ENCODE assay signal across 30 mouse cellular contexts in genomic region chr5:100685631-100686030, GRCm38 (mm10). TPM values are rescaled to one million over a fixed set of nuclear protein-coding genes. Genes with fewer than 3 reads are reported as not detected.
DNase-seq lines count a peak whose midpoint lies in the region; ATAC-seq and TF ChIP-seq lines count a peak whose summit lies in the region.
"Had no signal": no experiment of that assay in that cellular context is flagged by ENCODE, and none has a peak within 500 bp of the region (broad histone marks: within the 10 kb centered on the region; RNA-seq: fewer than 3 reads in every experiment).

No protein-coding gene starts in this region.

- no peak for DNase-seq in forebrain, postnatal 0 days
- DNase-seq in liver, postnatal 0 days: no peak
- no peak for DNase-seq in liver
- no peak for DNase-seq in stomach, postnatal 0 days (ENCODE audit: low spot score)
- DNase-seq in layer of hippocampus, adult 11-12 months (ENCODE audit: low spot score): no peak
- DNase-seq: cerebellum, adult 2 months; cerebellum, postnatal 36 days; embryo, embryonic 11 days; gastrocnemius, adult 2 months; kidney, adult 11 months; left cerebral cortex, postnatal 4 days; lung, adult 2 months; lung, postnatal 4 days; retina, postnatal 1 day; right cerebral cortex, postnatal 25 days; spleen, adult 18-20 months; thymus, postnatal 14 days had no signal

- H3K27me3 ChIP-seq in forebrain, postnatal 0 days (ENCODE audit: insufficient read depth, low read length): no peaks in the 10 kb centered on the region
- no peaks in the 10 kb centered on the region for H3K27me3 ChIP-seq in forebrain, embryonic 12.5 days
- H3K27me3 ChIP-seq in liver, postnatal 0 days (ENCODE audit: insufficient read depth, low read length): no peaks in the 10 kb centered on the region
- no peaks in the 10 kb centered on the region for H3K27me3 ChIP-seq in ES-Bruce4 (ENCODE audit: control insufficient read depth, insufficient read depth, low read length, poor library complexity, severe bottlenecking)
- no peaks in the 10 kb centered on the region for H3K27me3 ChIP-seq in stomach, postnatal 0 days (ENCODE audit: control insufficient read depth, insufficient read depth, low read length)
- H3K27me3 ChIP-seq: embryonic facial prominence, embryonic 13.5 days; forebrain, embryonic 13.5 days; hindbrain, embryonic 15.5 days; kidney, embryonic 15.5 days; limb, embryonic 15.5 days; midbrain, embryonic 15.5 days; neural tube, embryonic 13.5 days had no signal

- no peaks in the 10 kb centered on the region for H3K4me1 ChIP-seq in forebrain, postnatal 0 days (ENCODE audit: insufficient read depth)
- H3K4me1 ChIP-seq in forebrain, embryonic 12.5 days: no peaks in the 10 kb centered on the region
- no peaks in the 10 kb centered on the region for H3K4me1 ChIP-seq in liver, postnatal 0 days (ENCODE audit: insufficient read depth)
- no peaks in the 10 kb centered on the region for H3K4me1 ChIP-seq in ES-Bruce4 (ENCODE audit: control insufficient read depth, insufficient read depth, low read length)
- no peaks in the 10 kb centered on the region for H3K4me1 ChIP-seq in stomach, postnatal 0 days (replicated peaks; ENCODE audit: control insufficient read depth, insufficient read depth)
- H3K4me1 ChIP-seq: embryonic facial prominence, embryonic 13.5 days; forebrain, embryonic 13.5 days; hindbrain, embryonic 15.5 days; kidney, embryonic 15.5 days; limb, embryonic 15.5 days; midbrain, embryonic 15.5 days; neural tube, embryonic 13.5 days had no signal

- H3K4me3 ChIP-seq in forebrain, postnatal 0 days (ENCODE audit: low read depth, low read length): no peak overlapping the region
- H3K4me3 ChIP-seq in forebrain, embryonic 12.5 days (replicated peaks): no peak overlapping the region
- H3K4me3 ChIP-seq in liver, postnatal 0 days (ENCODE audit: low read depth, low read length): no peak overlapping the region
- H3K4me3 ChIP-seq in ES-Bruce4 (ENCODE audit: low read depth, low read length): no peak overlapping the region
- no peak overlapping the region for H3K4me3 ChIP-seq in stomach, postnatal 0 days (ENCODE audit: low read depth, low read length)
- H3K4me3 ChIP-seq: embryonic facial prominence, embryonic 13.5 days; erythroblast, embryonic 14.5 days; forebrain, embryonic 13.5 days; gastrocnemius, adult 2 months; hindbrain, embryonic 15.5 days; kidney, embryonic 15.5 days; limb, embryonic 15.5 days; midbrain, embryonic 15.5 days; myocyte; neural tube, embryonic 13.5 days had no signal

- no peaks in the 10 kb centered on the region for H3K36me3 ChIP-seq in forebrain, postnatal 0 days (ENCODE audit: insufficient read depth)
- H3K36me3 ChIP-seq in forebrain, embryonic 12.5 days (replicated peaks): no peaks in the 10 kb centered on the region
- no peaks in the 10 kb centered on the region for H3K36me3 ChIP-seq in liver, postnatal 0 days (replicated peaks; ENCODE audit: insufficient read depth, low read length)
- no peaks in the 10 kb centered on the region for H3K36me3 ChIP-seq in ES-Bruce4 (ENCODE audit: control insufficient read depth, insufficient read depth, low read length, poor library complexity, severe bottlenecking)
- no peaks in the 10 kb centered on the region for H3K36me3 ChIP-seq in stomach, postnatal 0 days (ENCODE audit: control insufficient read depth, insufficient read depth, low read length)
- H3K36me3 ChIP-seq: embryonic facial prominence, embryonic 13.5 days; hindbrain, embryonic 15.5 days; kidney, embryonic 15.5 days; limb, embryonic 15.5 days; midbrain, embryonic 15.5 days; neural tube, embryonic 13.5 days had no signal

- no peak overlapping the region for H3K27ac ChIP-seq in forebrain, postnatal 0 days (ENCODE audit: low read depth, low read length)
- no peak overlapping the region for H3K27ac ChIP-seq in forebrain, embryonic 12.5 days
- H3K27ac ChIP-seq in liver, postnatal 0 days (ENCODE audit: low read depth): no peak overlapping the region
- no peak overlapping the region for H3K27ac ChIP-seq in ES-Bruce4 (ENCODE audit: insufficient read depth, low read length)
- H3K27ac ChIP-seq in stomach, postnatal 0 days (replicated peaks): no peak overlapping the region
- H3K27ac ChIP-seq: embryonic facial prominence, embryonic 13.5 days; forebrain, embryonic 13.5 days; gastrocnemius, adult 2 months; hindbrain, embryonic 15.5 days; kidney, embryonic 15.5 days; limb, embryonic 15.5 days; midbrain, embryonic 15.5 days; neural tube, embryonic 13.5 days had no signal

- TF ChIP-seq POLR2A in ES-Bruce4 (IDR thresholded peaks at IDR 0.05; ENCODE audit: insufficient read depth, low read length): no peak

- TF ChIP-seq EP300 in liver, postnatal 0 days (IDR thresholded peaks at IDR 0.05; ENCODE audit: low read depth): no peak
- TF ChIP-seq EP300 in ES-Bruce4 (IDR thresholded peaks at IDR 0.05; ENCODE audit: insufficient read depth, low read depth, low read length): no peak
- TF ChIP-seq EP300 in stomach, postnatal 0 days (optimal IDR thresholded peaks at IDR 0.05): no peak

- no peak overlapping the region for H3K4me2 ChIP-seq in forebrain, postnatal 0 days (ENCODE audit: low read depth)
- H3K4me2 ChIP-seq in forebrain, embryonic 12.5 days: no peak overlapping the region
- no peak overlapping the region for H3K4me2 ChIP-seq in liver, postnatal 0 days (ENCODE audit: low read depth, low read length)
- no peak overlapping the region for H3K4me2 ChIP-seq in stomach, postnatal 0 days (replicated peaks; ENCODE audit: low read depth)
- H3K4me2 ChIP-seq: embryonic facial prominence, embryonic 13.5 days; forebrain, embryonic 13.5 days; heart, embryonic 11.5 days; hindbrain, embryonic 15.5 days; kidney, embryonic 15.5 days; limb, embryonic 15.5 days; midbrain, embryonic 15.5 days; neural tube, embryonic 13.5 days had no signal

- TF ChIP-seq CTCF in forebrain, postnatal 0 days (IDR thresholded peaks at IDR 0.05; ENCODE audit: low read depth): 0 out of 2 replicates have a peak, but pooled peaks have one; percentile 21
- TF ChIP-seq CTCF in liver, postnatal 0 days (IDR thresholded peaks at IDR 0.05; ENCODE audit: low read depth): peak; percentile 41
- TF ChIP-seq CTCF in ES-Bruce4 (IDR thresholded peaks at IDR 0.05; ENCODE audit: low read depth, low read length): peak; percentile 42
- TF ChIP-seq CTCF in stomach, postnatal 0 days (IDR thresholded peaks at IDR 0.05; ENCODE audit: low read depth): peak; percentile 51

- ATAC-seq in forebrain, postnatal 0 days: no peak
- no peak for ATAC-seq in forebrain, embryonic 12.5 days (ENCODE audit: low FRiP score)
- no peak for ATAC-seq in liver, postnatal 0 days
- ATAC-seq in stomach, postnatal 0 days (ENCODE audit: low FRiP score, low TSS enrichment): no peak
- ATAC-seq: CD4-positive, CD25-positive, alpha-beta regulatory T cell, adult 4 months; forebrain, embryonic 13.5 days; midbrain, embryonic 15.5 days had no signal

- H3K9me3 ChIP-seq in forebrain, postnatal 0 days (ENCODE audit: low read length): no peaks in the 10 kb centered on the region
- H3K9me3 ChIP-seq in forebrain, embryonic 12.5 days: no peaks in the 10 kb centered on the region
- no peaks in the 10 kb centered on the region for H3K9me3 ChIP-seq in liver, postnatal 0 days (ENCODE audit: low read length)
- H3K9me3 ChIP-seq in ES-Bruce4 (replicated peaks; ENCODE audit: control insufficient read depth, insufficient read depth, low read length, poor library complexity, severe bottlenecking): no peaks in the 10 kb centered on the region
- H3K9me3 ChIP-seq in stomach, postnatal 0 days (ENCODE audit: control insufficient read depth, low read length): no peaks in the 10 kb centered on the region
- H3K9me3 ChIP-seq: embryonic facial prominence, embryonic 13.5 days; forebrain, embryonic 13.5 days; hindbrain, embryonic 15.5 days; kidney, embryonic 15.5 days; limb, embryonic 15.5 days; midbrain, embryonic 15.5 days; neural tube, embryonic 13.5 days had no signal

- 67% methylated on average over 4 of the region's 4 CpGs for WGBS in forebrain, postnatal 0 days
- WGBS in forebrain, embryonic 12.5 days: 68% methylated on average over 4 of the region's 4 CpGs
- 66% methylated on average over 4 of the region's 4 CpGs for WGBS in liver, postnatal 0 days (ENCODE audit: insufficient replicate concordance)
- WGBS in stomach, postnatal 0 days: 73% methylated on average over 4 of the region's 4 CpGs

- H3K9ac ChIP-seq in forebrain, postnatal 0 days: no peak overlapping the region
- no peak overlapping the region for H3K9ac ChIP-seq in forebrain, embryonic 12.5 days
- no peak overlapping the region for H3K9ac ChIP-seq in liver, postnatal 0 days (replicated peaks)
- no peak overlapping the region for H3K9ac ChIP-seq in ES-Bruce4 (ENCODE audit: low read depth, poor library complexity, severe bottlenecking)
- no peak overlapping the region for H3K9ac ChIP-seq in stomach, postnatal 0 days (ENCODE audit: low read length)
- H3K9ac ChIP-seq: embryonic facial prominence, embryonic 13.5 days; forebrain, embryonic 13.5 days; hindbrain, embryonic 15.5 days; kidney, embryonic 15.5 days; limb, embryonic 15.5 days; midbrain, embryonic 15.5 days; neural tube, embryonic 13.5 days had no signal

RNA-seq across cellular contexts. Expression of gene Coq2, which starts 10.7 kb away (rescaled TPM):
- 77.0 and 81.3 TPM in 2 replicates for total RNA-seq in forebrain, postnatal 0 days (2014; rRNA removed)
- 65.1 TPM in 2 replicates for polyA plus RNA-seq in forebrain, postnatal 0 days (2015; fragmentation: Nextera tagmentation; extraction: Ambion mirVana)
- 42.3 and 47.3 TPM in 2 replicates for polyA plus RNA-seq in forebrain, embryonic 12.5 days (2016; fragmentation: Nextera tagmentation; extraction: Ambion mirVana)
- 25.8 and 28.0 TPM in 2 replicates for polyA plus RNA-seq in liver, postnatal 0 days (2015; fragmentation: Nextera tagmentation; extraction: Ambion mirVana)
- polyA plus RNA-seq in ES-Bruce4 (2011; ENCODE audit: insufficient read depth, insufficient read length, low read depth, missing spikeins): 48.0 and 57.3 TPM in 2 replicates
- polyA plus RNA-seq in stomach, postnatal 0 days (2015; fragmentation: Nextera tagmentation; extraction: Ambion mirVana): 52.1 and 52.3 TPM in 2 replicates

RNA-seq across cellular contexts. Expression of gene Hpse, which starts 33.9 kb away (rescaled TPM):
- 0.92 and 1.1 TPM in 2 replicates for total RNA-seq in forebrain, postnatal 0 days (2014; rRNA removed)
- polyA plus RNA-seq in forebrain, postnatal 0 days (2015; fragmentation: Nextera tagmentation; extraction: Ambion mirVana): 0.41 and 0.58 TPM in 2 replicates
- 0.54 and 0.82 TPM in 2 replicates for polyA plus RNA-seq in forebrain, embryonic 12.5 days (2016; fragmentation: Nextera tagmentation; extraction: Ambion mirVana)
- polyA plus RNA-seq in liver, postnatal 0 days (2015; fragmentation: Nextera tagmentation; extraction: Ambion mirVana): 3.0 and 3.2 TPM in 2 replicates
- polyA plus RNA-seq in ES-Bruce4 (2011; ENCODE audit: insufficient read depth, insufficient read length, low read depth, missing spikeins): 0.29 TPM in 1 of 2 replicates, not detected in the other
- 17.3 and 17.6 TPM in 2 replicates for polyA plus RNA-seq in stomach, postnatal 0 days (2015; fragmentation: Nextera tagmentation; extraction: Ambion mirVana)
- polyA plus RNA-seq: erythroblast, embryonic 14.5 days had no signal
